Mouse (Mus musculus) hindbrain, embryonic 16.5 days (tissue): ENCODE results near the gene Hykk. TPM values are rescaled to one million over a fixed set of nuclear protein-coding genes. Genes with fewer than 3 reads are reported as not detected.
"Not testable (repeated sequence)": the region's sequence is repeated elsewhere in the genome, so short reads cannot be mapped to it uniquely, and the experiment has no call there.

ENCODE experiments used
- ATAC-seq: fragments of 200-750 bp; cut with Nextera tagmentation; 2 replicates; pipeline ENCODE4 v1.8.0; 2017; ENCODE audit warnings: moderate TSS enrichment, moderate library complexity
- H3K27ac ChIP-seq: fragments of 300-500 bp; sonication (generic); 2 replicates; pipeline ENCODE4 v1.5.1; 2014; ENCODE audit warnings: low read depth, mild to moderate bottlenecking, control low read depth, low read length, moderate library complexity
- H3K27me3 ChIP-seq: fragments of 300-500 bp; sonication (generic); replicated peaks from 2 replicates; pipeline ENCODE4 v1.6.1; 2014; ENCODE audit warnings: low read length; ENCODE audit not compliant: control insufficient read depth, insufficient read depth
- H3K36me3 ChIP-seq: fragments of 300-500 bp; sonication (generic); 2 replicates; pipeline ENCODE4 v1.6.1; 2014; ENCODE audit warnings: mild to moderate bottlenecking, low read length, moderate library complexity, mixed read lengths; ENCODE audit not compliant: control insufficient read depth, insufficient read depth
- H3K4me1 ChIP-seq: fragments of 300-500 bp; sonication (generic); 2 replicates; pipeline ENCODE4 v1.6.1; 2014; ENCODE audit warnings: low read depth, low read length; ENCODE audit not compliant: control insufficient read depth, insufficient read depth
- H3K4me2 ChIP-seq: fragments of 300-500 bp; sonication (generic); 2 replicates; pipeline ENCODE4 v1.6.1; 2014; ENCODE audit warnings: mild to moderate bottlenecking, low read length, control low read depth, moderate library complexity
- H3K4me3 ChIP-seq: fragments of 300-500 bp; sonication (generic); 2 replicates; pipeline ENCODE4 v1.5.1; 2014; ENCODE audit warnings: mild to moderate bottlenecking, low read length, control low read depth, moderate library complexity
- H3K9ac ChIP-seq: fragments of 300-500 bp; sonication (generic); 2 replicates; pipeline ENCODE4 v1.6.1; 2014; ENCODE audit warnings: low read depth, mild to moderate bottlenecking, control low read depth, low read length, moderate library complexity
- H3K9me3 ChIP-seq: fragments of 300-500 bp; sonication (generic); 2 replicates; pipeline ENCODE4 v1.6.1; 2014; ENCODE audit warnings: mild to moderate bottlenecking, low read length, moderate library complexity; ENCODE audit not compliant: control insufficient read depth
- WGBS: fragments of 180-500 bp; shearing (Covaris S2); extraction: QIAGEN DNeasy Blood & Tissue Kit; methylation state at CpG from one replicate; pipeline ENCODE4 v1.1.7; 2014; 5-methylcytosine and 5-hydroxymethylcytosine counted together
- polyA plus RNA-seq: library from polyadenylated mRNA; unstranded; fragments of >200 nt; fragmentation: Nextera tagmentation; extraction: Ambion mirVana; gene quantifications from 2 replicates; pipeline ENCODE4 v1.2.1, GENCODE M21; 2015

Gene Hykk
- polyA plus RNA-seq, 1 experiment from 2014 or later, result 1.9 TPM

DNA sequence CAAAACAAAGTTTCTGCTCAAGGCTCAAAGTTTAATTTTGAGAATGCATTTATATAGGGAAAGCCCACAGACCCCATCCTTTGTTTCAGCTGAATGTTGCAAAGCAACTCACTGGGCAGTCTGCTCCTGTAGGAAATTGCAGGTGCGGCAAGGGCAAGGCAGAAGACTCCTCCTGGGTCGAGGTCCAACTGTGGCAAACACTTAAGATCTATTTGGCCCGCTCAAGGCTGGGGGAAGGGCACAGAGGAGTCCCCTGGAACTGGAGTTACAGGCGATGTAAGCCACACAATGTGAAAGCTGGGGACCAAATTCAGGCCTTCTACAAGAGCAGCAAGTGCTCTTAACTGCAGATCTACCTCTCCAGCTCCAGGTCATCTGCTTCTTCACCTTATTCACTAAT, 2.9 kb downstream of the Hykk start:
- ATAC-seq, result no peak
- H3K27me3 ChIP-seq, result no peaks in the 10 kb centered on the region
- H3K4me3 ChIP-seq, result no peak overlapping the region
- peaks cover 6% of the 10 kb centered on the region for H3K36me3 ChIP-seq
- H3K27ac ChIP-seq, result no peak overlapping the region
- no peak overlapping the region for H3K4me2 ChIP-seq
- no peak overlapping the region for H3K9ac ChIP-seq
- peaks cover 2% of the 10 kb centered on the region; the same call in 1 of the 2 replicates for H3K4me1 ChIP-seq
- 59% methylated on average over 4 of the region's 4 CpGs for WGBS
- no peaks in the 10 kb centered on the region; the same call in 1 of the 2 replicates for H3K9me3 ChIP-seq

GRCm38 (mm10) chr9:54930741-54931140, 13.7 kb downstream of the Hykk start:
- Histone ChIP-seq H3K4me1 (no peaks in the 10 kb centered on the region), H3K9ac (no peak overlapping the region), H3K27ac (no peak overlapping the region), H3K9me3 (no peaks in the 10 kb centered on the region), H3K4me3 (no peak overlapping the region), H3K27me3 (no peaks in the 10 kb centered on the region), H3K4me2 (no peak overlapping the region), H3K36me3 (no peaks in the 10 kb centered on the region)
- no peak for ATAC-seq
- 98% methylated on average over 1 of the region's 1 CpGs for WGBS

DNA sequence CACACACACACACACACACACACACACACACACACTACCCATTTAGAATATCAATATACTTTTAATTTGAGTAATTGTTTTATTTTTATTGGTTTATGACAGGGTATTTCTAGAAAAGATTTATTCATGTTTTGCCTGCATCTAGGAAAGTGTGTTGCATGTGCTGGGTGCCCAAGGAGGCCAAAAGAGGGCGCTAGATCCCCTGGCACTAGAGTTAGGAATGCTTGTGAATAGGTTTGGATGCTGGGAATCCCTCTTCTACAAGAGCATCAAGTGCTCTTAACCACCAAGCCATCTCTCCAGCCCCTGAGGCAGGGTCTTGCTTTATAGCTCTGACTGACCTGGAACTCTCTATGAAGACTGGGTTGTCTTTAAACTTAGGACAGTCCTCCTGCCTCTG, 14.7 kb downstream of the Hykk start:
- no peaks in the 10 kb centered on the region for H3K36me3 ChIP-seq
- 14% methylated on average over 1 of the region's 1 CpGs for WGBS
- H3K4me3 ChIP-seq, result no peak overlapping the region
- no peaks in the 10 kb centered on the region for H3K9me3 ChIP-seq
- no peak overlapping the region for H3K9ac ChIP-seq
- H3K4me2 ChIP-seq, result no peak overlapping the region
- H3K27me3 ChIP-seq, result no peaks in the 10 kb centered on the region
- no peaks in the 10 kb centered on the region for H3K4me1 ChIP-seq
- ATAC-seq, result no peak
- H3K27ac ChIP-seq, result no peak overlapping the region

DNA sequence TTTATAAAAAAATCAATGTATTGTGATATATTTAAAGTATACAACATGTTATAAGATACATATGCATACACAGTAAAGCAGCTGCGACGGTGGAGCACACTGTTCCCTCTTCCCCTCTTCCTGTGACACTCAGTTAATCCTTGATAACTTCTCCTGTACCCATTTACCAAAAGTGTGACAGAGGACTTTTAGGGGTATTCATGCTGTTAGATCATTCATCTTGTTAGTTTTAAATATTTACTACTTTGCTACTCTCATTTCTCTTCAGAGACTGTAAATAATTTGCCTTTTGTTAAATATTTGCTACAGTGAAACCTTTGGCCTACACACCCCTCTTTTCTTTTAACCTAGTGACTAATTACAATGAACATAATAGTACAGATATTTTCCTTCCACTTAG, 15.3 kb downstream of the Hykk start:
- Histone ChIP-seq H3K4me1 (no peaks in the 10 kb centered on the region), H3K36me3 (no peaks in the 10 kb centered on the region), H3K9ac (no peak overlapping the region), H3K27ac (no peak overlapping the region), H3K27me3 (no peaks in the 10 kb centered on the region), H3K4me3 (no peak overlapping the region), H3K4me2 (no peak overlapping the region), H3K9me3 (no peaks in the 10 kb centered on the region)
- no peak for ATAC-seq
- WGBS, result 74% methylated on average over 2 of the region's 2 CpGs

GRCm38 (mm10) chr9:54942071-54942470, 25.0 kb downstream of the Hykk start:
- Histone ChIP-seq H3K9ac (no peak overlapping the region), H3K27me3 (no peaks in the 10 kb centered on the region), H3K27ac (no peak overlapping the region), H3K4me3 (no peak overlapping the region), H3K36me3 (no peaks in the 10 kb centered on the region), H3K4me1 (no peaks in the 10 kb centered on the region), H3K4me2 (no peak overlapping the region), H3K9me3 (no peaks in the 10 kb centered on the region)
- WGBS, result 94% methylated on average over 4 of the region's 4 CpGs
- no peak for ATAC-seq

DNA sequence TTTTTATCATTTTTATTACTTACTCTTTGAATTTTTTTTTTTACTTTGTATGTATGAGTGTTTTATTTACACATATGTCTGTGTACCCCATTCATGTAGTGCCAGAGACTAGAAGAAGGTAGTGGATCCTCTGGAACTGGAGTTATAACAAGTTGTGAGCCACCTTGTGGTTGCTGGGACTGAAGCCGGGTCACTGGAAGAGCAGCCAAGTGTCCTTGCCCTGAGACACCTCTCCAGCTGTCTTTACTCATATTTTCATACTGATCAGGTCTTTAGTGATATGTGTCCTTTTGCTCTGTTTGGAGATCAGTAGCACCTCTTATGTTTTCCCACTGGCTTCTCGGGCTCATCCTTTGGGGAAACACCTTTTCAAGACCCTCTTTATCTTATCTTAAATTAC, 27.4 kb downstream of the Hykk start:
- Histone ChIP-seq H3K27me3 (no peaks in the 10 kb centered on the region), H3K9me3 (no peaks in the 10 kb centered on the region), H3K36me3 (no peaks in the 10 kb centered on the region), H3K4me1 (no peaks in the 10 kb centered on the region), H3K9ac (no peak overlapping the region), H3K27ac (no peak overlapping the region), H3K4me3 (no peak overlapping the region), H3K4me2 (no peak overlapping the region)
- 77% methylated on average over 2 of the region's 2 CpGs for WGBS
- no peak for ATAC-seq

GRCm38 (mm10) chr9:54946256-54946655, 29.2 kb downstream of the Hykk start:
- Histone ChIP-seq H3K9me3 (no peaks in the 10 kb centered on the region), H3K4me2 (no peak overlapping the region), H3K4me3 (no peak overlapping the region), H3K27ac (no peak overlapping the region), H3K36me3 (no peaks in the 10 kb centered on the region), H3K4me1 (no peaks in the 10 kb centered on the region; the same call in 1 of the 2 replicates), H3K9ac (no peak overlapping the region), H3K27me3 (no peaks in the 10 kb centered on the region)
- ATAC-seq, result no peak
- WGBS, result 75% methylated on average over 16 of the region's 16 CpGs

- Histone ChIP-seq H3K4me3 (no peak overlapping the region), H3K27ac (no peak overlapping the region), H3K36me3 (peaks cover 6% of the 10 kb centered on the region), H3K27me3 (no peaks in the 10 kb centered on the region), H3K4me2 (no peak overlapping the region), H3K9me3 (no peaks in the 10 kb centered on the region), H3K4me1 (peaks cover 12% of the 10 kb centered on the region), H3K9ac (no peak overlapping the region)
- no peak for ATAC-seq
These were observed 32.4 kb downstream of the Hykk start for GRCm38 (mm10) chr9:54949465-54949864.

- ATAC-seq, result peak; percentile 27; the same call in 1 of the 2 replicates
- peak overlapping the region; percentile 73 for H3K4me2 ChIP-seq
- not testable (repeated sequence) for H3K27me3 ChIP-seq, H3K36me3 ChIP-seq, H3K9me3 ChIP-seq
- H3K9ac ChIP-seq, result peak overlapping the region; percentile 63
- H3K4me1 ChIP-seq, result peaks cover 12% of the 10 kb centered on the region
- peak overlapping the region; percentile 92 for H3K27ac ChIP-seq
- H3K4me3 ChIP-seq, result peak overlapping the region; percentile 92
- WGBS, result 44% methylated on average over 8 of the region's 8 CpGs
These were observed 33.1 kb downstream of the Hykk start for GRCm38 (mm10) chr9:54950162-54950561.
